Mouse (Mus musculus) C2C12 (cell line): ENCODE results near the gene Crtc2.

Experiments
- CTCF ChIP-seq: IDR thresholded peaks from one replicate; pipeline ENCODE4 v1.5.1; 2011; ENCODE audit not compliant: control insufficient read depth, insufficient read depth, insufficient read length
- MYOD1 ChIP-seq: IDR thresholded peaks from one replicate; pipeline ENCODE4 v1.6.1; 2011; ENCODE audit warnings: low read depth; ENCODE audit not compliant: control insufficient read depth, insufficient read length

GRCm38 (mm10) chr3:90290602-90291001 is 36.6 kb downstream of the Crtc2 start:
- TF ChIP-seq MYOD1 = no peak
- TF ChIP-seq CTCF = no peak
